Mouse (Mus musculus) embryonic facial prominence, embryonic 13.5 days (tissue): ENCODE measurements around the gene Kif18b. TPM values are rescaled to one million over a fixed set of nuclear protein-coding genes. Genes with fewer than 3 reads are reported as not detected.
A peak's percentile ranks its signal among the peaks of the same experiment; 100 is the strongest.

ENCODE experiments used
- ATAC-seq: fragments of 200-750 bp; cut with Nextera tagmentation; 2 replicates; pipeline ENCODE4 v1.8.0; 2017; ENCODE audit warnings: low read depth; ENCODE audit not compliant: insufficient number of reproducible peaks, insufficient read depth, low FRiP score, low TSS enrichment
- H3K27ac ChIP-seq: fragments of 300-500 bp; sonication (generic); 2 replicates; pipeline ENCODE4 v1.5.1; 2015; ENCODE audit warnings: moderate library complexity, mild to moderate bottlenecking, inconsistent platforms
- H3K27me3 ChIP-seq: fragments of 300-500 bp; sonication (generic); 2 replicates; pipeline ENCODE4 v1.6.1; 2015; ENCODE audit warnings: mild to moderate bottlenecking, inconsistent platforms
- H3K36me3 ChIP-seq: fragments of 300-500 bp; sonication (generic); 2 replicates; pipeline ENCODE4 v1.6.1; 2015; ENCODE audit warnings: mild to moderate bottlenecking, inconsistent platforms
- H3K4me1 ChIP-seq: fragments of 300-500 bp; sonication (generic); 2 replicates; pipeline ENCODE4 v1.6.1; 2015; ENCODE audit warnings: inconsistent platforms
- H3K4me2 ChIP-seq: fragments of 300-500 bp; sonication (generic); 2 replicates; pipeline ENCODE4 v1.6.1; 2015; ENCODE audit warnings: moderate library complexity, mild to moderate bottlenecking, inconsistent platforms
- H3K4me3 ChIP-seq: fragments of 300-500 bp; sonication (generic); 2 replicates; pipeline ENCODE4 v1.5.1; 2015; ENCODE audit warnings: mild to moderate bottlenecking, inconsistent platforms
- H3K9ac ChIP-seq: fragments of 300-500 bp; sonication (generic); 2 replicates; pipeline ENCODE4 v1.6.1; 2015; ENCODE audit warnings: mild to moderate bottlenecking, inconsistent platforms
- H3K9me3 ChIP-seq: fragments of 300-500 bp; sonication (generic); 2 replicates; pipeline ENCODE4 v1.6.1; 2016; ENCODE audit warnings: inconsistent platforms
- WGBS: fragments of 180-500 bp; shearing (Covaris S2); methylation state at CpG from one replicate; pipeline ENCODE4 v1.1.7; 2015; ENCODE audit warnings: mixed read lengths; 5-methylcytosine and 5-hydroxymethylcytosine counted together
- polyA plus RNA-seq: library from polyadenylated mRNA; unstranded; fragments of >200 nt; fragmentation: Nextera tagmentation; extraction: Ambion mirVana; gene quantifications from 2 replicates; pipeline ENCODE4 v1.2.1, GENCODE M21; 2015

Kif18b gene
- polyA plus RNA-seq, 1 experiment from 2014 or later: 11.0 TPM

DNA sequence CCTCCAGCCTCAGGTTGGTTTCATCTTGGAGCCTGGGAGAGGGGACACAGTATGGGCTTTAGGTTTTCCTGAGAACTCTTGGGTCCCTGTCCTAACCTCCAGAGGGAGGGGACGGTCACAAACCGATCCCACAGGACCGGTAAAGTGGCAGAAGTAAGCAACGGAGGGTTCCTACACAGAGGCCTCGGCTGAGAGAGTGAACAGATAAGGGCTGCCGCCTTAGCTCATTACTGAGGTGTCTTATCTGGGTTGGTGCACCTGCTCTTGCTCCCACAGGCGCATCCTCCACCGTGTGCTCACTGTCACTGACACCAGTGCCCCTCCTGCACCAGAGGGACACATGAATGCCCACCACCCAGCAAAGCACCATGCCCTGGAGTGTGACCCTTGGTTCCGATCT, 29.1 kb downstream of the Kif18b start:
- peaks cover 63% of the 10 kb centered on the region for H3K27me3 ChIP-seq
- no peak overlapping the region for H3K9ac ChIP-seq
- no peaks in the 10 kb centered on the region for H3K36me3 ChIP-seq
- H3K9me3 ChIP-seq: no peaks in the 10 kb centered on the region
- H3K4me2 ChIP-seq: no peak overlapping the region
- WGBS: 79% methylated on average over 9 of the region's 9 CpGs
- no peak overlapping the region for H3K4me3 ChIP-seq
- ATAC-seq: no peak
- no peak overlapping the region for H3K27ac ChIP-seq
- H3K4me1 ChIP-seq: peaks cover 13% of the 10 kb centered on the region

DNA sequence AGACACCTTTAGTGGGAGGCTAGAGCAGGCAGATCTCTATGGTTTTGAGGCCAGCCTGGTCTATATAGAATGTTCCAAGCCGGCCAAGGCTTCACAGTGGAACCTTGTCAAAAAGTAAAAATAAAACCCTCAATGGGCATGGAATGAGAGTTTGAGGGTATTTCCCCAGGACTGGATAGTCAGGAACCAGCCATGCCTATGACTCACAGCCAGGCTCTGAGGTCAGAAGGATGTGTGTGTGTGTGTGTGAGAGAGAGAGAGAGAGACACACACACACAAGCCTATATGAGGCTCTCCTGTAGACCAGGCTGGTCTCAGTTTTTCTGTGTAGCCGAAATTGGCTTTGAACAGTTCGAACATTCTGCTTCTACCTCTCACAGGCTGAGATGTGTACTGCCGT, 30.2 kb downstream of the Kif18b start:
- no peak overlapping the region for H3K9ac ChIP-seq
- 89% methylated on average over 4 of the region's 4 CpGs for WGBS
- H3K4me2 ChIP-seq: no peak overlapping the region
- ATAC-seq: no peak
- H3K4me1 ChIP-seq: peaks cover 13% of the 10 kb centered on the region
- no peak overlapping the region for H3K4me3 ChIP-seq
- no peaks in the 10 kb centered on the region for H3K36me3 ChIP-seq
- no peaks in the 10 kb centered on the region for H3K9me3 ChIP-seq
- no peak overlapping the region for H3K27ac ChIP-seq
- peaks cover 64% of the 10 kb centered on the region for H3K27me3 ChIP-seq

DNA sequence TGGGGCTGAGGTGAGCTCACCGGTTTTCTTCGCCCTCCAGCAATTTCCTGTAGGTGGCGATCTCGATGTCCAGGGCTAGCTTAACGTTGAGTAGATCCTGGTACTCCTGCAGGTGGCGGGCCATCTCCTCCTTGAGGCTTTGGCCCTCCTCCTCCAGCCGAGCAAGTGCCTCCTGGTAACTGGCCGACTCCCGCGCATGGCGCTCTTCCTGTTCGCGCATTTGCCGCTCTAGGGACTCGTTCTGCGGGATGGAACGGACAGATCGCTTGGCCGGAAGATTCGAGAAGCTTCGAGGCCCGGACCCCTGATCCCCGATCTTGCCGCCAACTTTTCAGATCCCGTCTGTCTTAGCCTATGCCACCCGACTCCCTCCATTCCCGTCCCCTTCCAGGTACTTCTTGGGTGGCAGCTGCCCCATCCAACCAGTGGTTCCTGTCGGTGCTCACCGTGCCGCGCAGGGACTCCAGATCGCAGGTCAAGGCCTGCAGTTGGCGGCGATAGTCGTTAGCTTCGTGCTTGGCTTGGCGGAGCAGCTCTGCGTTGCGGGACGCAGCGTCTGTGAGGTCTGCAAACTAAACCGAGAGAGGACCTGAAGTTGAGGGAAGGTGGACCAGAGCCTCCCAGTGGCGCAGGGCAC, 31.8 kb downstream of the Kif18b start:
- H3K4me2 ChIP-seq: peak overlapping the region; percentile 76
- peaks cover 57% of the 10 kb centered on the region for H3K27me3 ChIP-seq
- no peaks in the 10 kb centered on the region for H3K36me3 ChIP-seq
- H3K4me1 ChIP-seq: peaks cover 13% of the 10 kb centered on the region
- ATAC-seq: no peak
- WGBS: 3% methylated on average over 43 of the region's 43 CpGs
- H3K9me3 ChIP-seq: no peaks in the 10 kb centered on the region
- peak overlapping the region; percentile 42 for H3K4me3 ChIP-seq
- H3K27ac ChIP-seq: no peak overlapping the region
- H3K9ac ChIP-seq: peak overlapping the region; percentile 77

DNA sequence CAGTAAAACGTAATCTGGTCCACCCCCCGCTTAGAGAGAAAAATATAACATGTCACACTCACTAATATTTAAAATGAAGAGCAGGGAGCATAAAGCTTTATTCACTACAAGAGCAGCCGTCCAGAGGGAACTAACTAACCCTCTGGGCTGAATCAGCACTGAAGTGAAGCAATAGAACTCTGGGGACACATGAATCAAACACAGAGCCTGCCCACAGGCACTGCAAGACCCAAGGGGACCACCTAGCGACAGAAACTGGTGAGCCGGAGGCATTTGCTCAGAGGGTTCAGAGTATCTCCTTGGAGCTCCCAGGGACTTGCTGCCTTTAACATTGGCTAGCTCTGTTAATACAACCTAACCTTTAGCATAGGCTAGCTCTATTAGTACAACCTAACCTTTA, 34.8 kb downstream of the Kif18b start:
- Histone ChIP-seq H3K9ac (no peak overlapping the region), H3K4me1 (peaks cover 12% of the 10 kb centered on the region; the same call in 1 of the 2 replicates), H3K27ac (no peak overlapping the region), H3K36me3 (no peaks in the 10 kb centered on the region), H3K9me3 (no peaks in the 10 kb centered on the region), H3K4me3 (no peak overlapping the region), H3K4me2 (no peak overlapping the region), H3K27me3 (peaks cover 51% of the 10 kb centered on the region)
- no peak for ATAC-seq
- WGBS: 60% methylated on average over 5 of the region's 5 CpGs

DNA sequence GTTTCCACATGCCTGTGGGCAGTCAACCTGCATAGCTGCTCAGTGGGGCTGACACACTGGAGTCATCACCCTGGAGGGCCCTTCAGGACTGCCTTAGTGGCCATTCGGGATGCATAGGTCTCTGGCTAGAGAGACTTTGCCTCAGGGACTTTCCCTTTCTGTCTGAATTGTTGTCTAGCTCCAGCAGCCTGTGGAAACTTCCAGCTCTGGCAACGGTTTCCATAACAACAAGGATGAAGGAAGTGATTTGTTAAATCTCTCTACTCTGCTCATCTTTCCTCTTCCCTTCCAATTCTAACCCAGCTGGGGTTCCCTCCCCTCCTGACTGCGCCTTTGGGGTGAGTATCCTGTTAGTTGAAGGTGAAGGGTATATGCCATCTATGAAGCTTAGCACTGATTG, 36.8 kb downstream of the Kif18b start:
- H3K9ac ChIP-seq: no peak overlapping the region
- peaks cover 6% of the 10 kb centered on the region; the same call in 1 of the 2 replicates for H3K4me1 ChIP-seq
- WGBS: 50% methylated on average over 3 of the region's 3 CpGs
- H3K27ac ChIP-seq: no peak overlapping the region
- no peak overlapping the region for H3K4me3 ChIP-seq
- ATAC-seq: no peak
- H3K36me3 ChIP-seq: no peaks in the 10 kb centered on the region
- no peaks in the 10 kb centered on the region for H3K9me3 ChIP-seq
- H3K27me3 ChIP-seq: peaks cover 42% of the 10 kb centered on the region
- H3K4me2 ChIP-seq: no peak overlapping the region

DNA sequence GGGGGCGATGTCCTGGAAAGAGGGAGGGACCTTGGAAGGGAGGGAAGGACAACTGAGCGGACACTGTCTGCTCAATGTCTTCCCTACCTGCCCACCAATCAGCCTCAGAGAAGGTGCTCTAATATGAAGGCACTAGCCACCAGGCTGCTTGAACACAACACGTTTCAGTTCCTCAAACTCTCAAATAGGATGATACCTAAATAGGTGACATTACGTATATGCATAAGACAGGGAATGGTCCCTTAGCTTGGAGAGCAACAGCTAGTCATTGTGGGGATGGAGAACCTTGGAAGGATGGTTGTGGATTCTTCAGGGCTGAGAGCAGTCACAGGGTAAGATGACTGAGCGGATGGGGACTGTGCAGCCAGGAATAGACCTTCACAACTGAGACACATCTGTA, 37.5 kb downstream of the Kif18b start:
- ATAC-seq: no peak
- Histone ChIP-seq H3K4me2 (no peak overlapping the region), H3K27me3 (peaks cover 39% of the 10 kb centered on the region), H3K36me3 (no peaks in the 10 kb centered on the region), H3K9me3 (no peaks in the 10 kb centered on the region), H3K4me3 (no peak overlapping the region), H3K27ac (no peak overlapping the region), H3K9ac (no peak overlapping the region), H3K4me1 (peaks cover 6% of the 10 kb centered on the region; the same call in 1 of the 2 replicates)
- 88% methylated on average over 5 of the region's 5 CpGs for WGBS

DNA sequence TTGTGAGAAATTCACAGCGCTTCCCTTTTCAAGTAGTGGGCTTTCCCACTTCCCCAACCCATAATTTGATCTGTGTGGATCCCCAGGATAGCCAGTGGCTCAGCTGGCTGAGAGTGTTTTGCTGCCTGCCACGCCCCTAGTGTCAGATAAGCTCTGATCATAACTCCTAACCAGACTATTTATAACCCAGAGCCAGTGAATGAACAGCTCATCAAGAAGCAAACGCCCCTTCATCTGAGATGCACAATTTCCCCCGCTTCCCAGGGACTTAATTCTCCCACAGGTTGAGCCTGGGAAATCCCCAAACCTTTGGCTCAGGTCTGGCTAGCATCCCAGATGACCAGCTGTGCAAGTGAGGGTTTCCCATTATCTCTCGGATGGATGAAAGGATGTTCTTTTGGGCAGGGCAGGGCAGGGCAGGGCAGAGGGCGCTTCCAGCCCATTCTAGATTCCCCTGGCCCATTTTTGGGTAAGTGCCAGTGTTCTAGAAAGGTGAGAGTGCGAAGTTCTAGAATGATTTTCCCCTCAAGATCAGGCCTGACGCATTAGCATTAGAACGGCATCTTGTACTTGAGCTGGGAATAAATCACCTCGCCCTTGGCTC, 40.2 kb downstream of the Kif18b start, which contains the start of gene Fam187a:
Gene Fam187a (plus strand): TSS at position 554 of the 604 bp plus-strand sequence.
- no peak within 1 kb of the TSS for H3K4me3 ChIP-seq
- H3K9ac ChIP-seq: no peak within 1 kb of the TSS
- no peaks in the 10 kb centered on the region for H3K36me3 ChIP-seq
- 58% methylated on average over 10 of the region's 10 CpGs for WGBS
- no peak for ATAC-seq
- no peak within 1 kb of the TSS for H3K4me2 ChIP-seq
- H3K9me3 ChIP-seq: no peaks in the 10 kb centered on the region
- no peak within 1 kb of the TSS for H3K27ac ChIP-seq
- peaks cover 26% of the 10 kb centered on the region for H3K27me3 ChIP-seq
- H3K4me1 ChIP-seq: peaks cover 12% of the 10 kb centered on the region

DNA sequence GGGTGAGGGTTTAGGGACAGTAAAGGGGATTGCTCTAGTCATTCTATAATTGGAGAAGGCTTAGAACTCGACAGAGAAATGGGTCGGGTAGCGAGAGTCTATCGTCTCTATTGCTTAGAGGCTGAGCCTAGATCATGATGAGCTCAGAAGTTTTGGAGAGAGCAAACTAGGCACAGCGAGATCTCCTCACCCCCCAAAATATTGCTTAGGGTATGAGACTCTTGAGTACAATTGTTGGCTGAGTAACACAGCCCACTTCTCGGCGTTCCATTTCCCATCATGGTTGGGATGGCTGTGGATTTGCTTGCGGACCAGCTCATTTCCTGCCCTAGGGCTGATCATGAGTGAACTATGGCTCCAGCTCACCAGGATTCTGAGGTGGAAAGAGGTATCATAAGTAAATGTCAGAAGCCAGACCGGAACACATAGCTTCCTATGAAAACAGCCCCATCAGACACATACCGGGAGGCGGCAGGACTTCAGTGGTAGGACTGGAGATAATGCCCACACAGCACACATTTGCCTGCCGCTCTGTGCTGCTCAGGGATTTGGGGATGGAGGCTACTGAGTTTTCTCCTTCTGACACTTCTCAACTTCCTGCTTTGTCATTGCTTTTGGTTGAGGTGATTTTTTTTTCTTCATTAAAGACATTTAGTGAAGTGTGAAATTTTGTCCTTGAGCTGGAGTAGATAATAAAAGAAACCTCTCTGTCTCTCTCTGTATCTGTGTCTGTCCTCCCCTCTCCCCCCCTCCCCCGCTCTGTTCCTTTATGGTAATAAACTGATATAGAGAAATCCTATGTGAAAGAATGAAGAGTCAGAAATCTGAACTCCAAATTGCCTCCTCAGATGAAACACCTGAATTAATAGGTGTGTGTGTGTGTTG, 43.4 kb downstream of the Kif18b start:
- 15% methylated on average over 13 of the region's 13 CpGs for WGBS
- Histone ChIP-seq H3K36me3 (peaks cover 11% of the 10 kb centered on the region), H3K4me3 (peak overlapping the region; percentile 85), H3K9ac (peak overlapping the region; percentile 89), H3K27ac (no peak overlapping the region; the same call in 1 of the 2 replicates), H3K4me2 (peak overlapping the region; percentile 69), H3K4me1 (peaks cover 14% of the 10 kb centered on the region), H3K27me3 (peaks cover 19% of the 10 kb centered on the region), H3K9me3 (no peaks in the 10 kb centered on the region)
- ATAC-seq: peak; percentile 45

DNA sequence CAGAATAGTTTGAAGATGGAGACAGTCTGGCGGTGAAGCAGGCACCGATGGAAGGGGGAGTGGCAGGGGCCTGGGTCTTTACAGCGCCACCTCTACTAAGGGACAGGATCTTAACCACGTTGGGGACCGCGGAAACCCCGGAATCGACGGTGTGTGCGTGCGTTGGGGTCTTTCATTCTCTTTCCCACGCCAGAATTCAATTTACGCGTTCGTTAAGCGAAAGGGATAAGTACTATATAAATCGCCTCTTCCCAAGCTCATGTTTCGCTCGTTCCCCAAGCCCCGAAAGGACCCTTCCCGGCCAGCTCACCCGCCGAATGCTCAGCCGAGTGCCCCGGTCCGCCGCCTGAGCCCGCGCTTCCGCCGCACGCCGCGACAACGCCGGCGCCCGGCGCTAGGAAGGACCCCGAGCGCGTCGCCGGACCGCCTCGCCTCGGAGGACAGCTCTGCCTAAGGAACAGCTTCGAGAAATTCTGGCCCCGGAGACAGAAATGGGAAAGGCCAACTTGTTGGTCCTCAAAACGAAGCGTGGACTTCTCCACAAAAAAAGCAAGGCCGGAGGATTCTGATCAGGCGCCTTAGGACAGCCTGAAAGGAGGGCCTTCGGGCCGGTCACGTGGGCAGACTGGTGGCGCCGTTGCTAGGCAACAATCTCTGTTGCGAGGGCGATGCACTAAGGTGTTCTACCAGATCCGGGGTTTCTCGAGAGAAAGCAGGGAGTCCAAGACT, 44.2 kb downstream of the Kif18b start, which contains the start of the genes Eftud2 and Ccdc103:
Gene Eftud2 (minus strand): TSS at position 401 of the 729 bp plus-strand sequence.
Gene Ccdc103 (plus strand): TSS at position 620 of the 729 bp plus-strand sequence.
- Histone ChIP-seq H3K4me2 (peak within 1 kb of the TSS; percentile 69), H3K27ac (peak within 1 kb of the TSS; percentile 84), H3K9me3 (no peaks in the 10 kb centered on the region), H3K4me1 (peaks cover 14% of the 10 kb centered on the region), H3K4me3 (peak within 1 kb of the TSS; percentile 85), H3K36me3 (peaks cover 19% of the 10 kb centered on the region), H3K27me3 (peaks cover 19% of the 10 kb centered on the region), H3K9ac (peak within 1 kb of the TSS; percentile 89)
- under 1% methylated on average over 62 of the region's 62 CpGs for WGBS
- peak; percentile 60; the same call in 1 of the 2 replicates for ATAC-seq

DNA sequence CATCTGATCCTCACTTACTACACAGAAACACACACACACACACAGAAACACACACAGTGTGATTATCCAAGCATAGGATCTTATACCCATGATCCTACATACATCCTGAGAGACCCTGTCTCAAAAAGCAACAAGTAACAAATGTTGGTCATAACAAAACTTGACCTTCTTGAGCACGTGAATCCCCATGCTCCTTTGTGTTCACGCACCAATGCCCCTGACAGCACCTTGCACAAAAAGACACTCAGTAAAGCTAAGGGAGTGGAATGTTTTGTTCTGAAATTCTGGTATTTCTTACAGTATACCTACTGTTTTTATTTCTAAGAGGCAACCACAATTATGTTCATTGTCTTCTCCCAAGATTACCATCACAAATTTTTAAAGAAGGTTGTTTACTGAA, 45.4 kb downstream of the Kif18b start:
- Histone ChIP-seq H3K27ac (no peak overlapping the region), H3K4me3 (peak overlapping the region; percentile 85), H3K9me3 (no peaks in the 10 kb centered on the region), H3K36me3 (peaks cover 30% of the 10 kb centered on the region), H3K4me1 (peaks cover 14% of the 10 kb centered on the region), H3K9ac (no peak overlapping the region), H3K4me2 (peak overlapping the region; percentile 69), H3K27me3 (peaks cover 11% of the 10 kb centered on the region; the same call in 1 of the 2 replicates)
- WGBS: 87% methylated on average over 2 of the region's 2 CpGs
- ATAC-seq: no peak
